Mouse (Mus musculus): Measurements from ENCODE around the gene Myo10.

Myo10 gene

DNA sequence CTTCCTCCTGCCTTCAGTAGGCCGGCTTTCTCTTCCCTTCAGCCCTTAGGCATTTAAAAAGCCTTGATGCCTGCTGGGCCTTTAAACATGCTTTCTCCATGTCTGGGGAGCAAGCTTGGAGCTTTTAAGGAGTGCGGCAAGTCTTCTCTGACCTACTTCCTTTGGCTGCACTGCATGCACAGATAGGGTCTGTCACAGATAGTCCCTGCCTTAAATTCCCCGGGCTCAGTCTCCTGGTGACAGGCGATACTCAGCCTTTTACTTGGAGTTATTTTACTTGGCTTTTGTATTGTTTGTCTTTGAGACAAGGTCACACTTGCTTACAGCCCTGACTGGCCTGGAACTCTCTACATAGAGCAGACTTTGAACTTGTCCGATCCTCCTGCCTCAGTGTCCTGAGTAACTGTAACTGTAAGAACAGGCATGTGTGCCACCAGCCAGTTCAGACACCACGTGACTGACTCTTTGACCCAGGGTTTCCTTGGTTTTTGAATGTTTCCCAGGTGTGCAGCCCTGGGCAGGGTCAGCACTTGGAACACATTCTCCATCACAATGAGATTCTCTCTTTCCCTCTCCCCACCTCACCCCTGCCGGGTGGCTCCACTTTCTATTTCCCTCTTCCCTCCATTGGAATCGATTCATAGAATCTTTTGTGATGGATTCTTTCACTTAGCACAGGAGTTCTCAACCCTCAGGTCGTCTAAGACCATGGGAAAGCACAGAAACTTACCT, 147.4 kb downstream of the Myo10 start:
- no peak for DNase-seq

DNA sequence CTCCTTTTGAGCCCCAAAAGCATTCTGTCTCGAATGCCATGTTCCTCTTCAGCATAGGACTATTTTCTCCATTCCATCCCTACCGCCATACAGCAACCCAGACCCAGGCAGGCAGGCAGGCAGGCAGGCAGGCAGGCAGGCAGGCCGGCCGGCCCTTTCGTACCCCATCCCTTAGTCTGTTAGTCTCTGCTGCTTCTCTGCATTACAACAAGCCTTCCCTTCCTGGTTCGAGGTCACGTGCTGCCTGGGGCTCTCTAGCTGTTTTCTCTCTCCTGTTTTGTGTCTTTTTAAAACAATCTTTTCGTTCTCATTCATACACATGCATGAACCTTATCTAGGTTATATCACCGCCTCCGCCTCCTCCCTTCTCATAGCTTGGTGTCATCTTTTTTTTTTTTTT, 149.5 kb downstream of the Myo10 start:
- DNase-seq: no peak

DNA sequence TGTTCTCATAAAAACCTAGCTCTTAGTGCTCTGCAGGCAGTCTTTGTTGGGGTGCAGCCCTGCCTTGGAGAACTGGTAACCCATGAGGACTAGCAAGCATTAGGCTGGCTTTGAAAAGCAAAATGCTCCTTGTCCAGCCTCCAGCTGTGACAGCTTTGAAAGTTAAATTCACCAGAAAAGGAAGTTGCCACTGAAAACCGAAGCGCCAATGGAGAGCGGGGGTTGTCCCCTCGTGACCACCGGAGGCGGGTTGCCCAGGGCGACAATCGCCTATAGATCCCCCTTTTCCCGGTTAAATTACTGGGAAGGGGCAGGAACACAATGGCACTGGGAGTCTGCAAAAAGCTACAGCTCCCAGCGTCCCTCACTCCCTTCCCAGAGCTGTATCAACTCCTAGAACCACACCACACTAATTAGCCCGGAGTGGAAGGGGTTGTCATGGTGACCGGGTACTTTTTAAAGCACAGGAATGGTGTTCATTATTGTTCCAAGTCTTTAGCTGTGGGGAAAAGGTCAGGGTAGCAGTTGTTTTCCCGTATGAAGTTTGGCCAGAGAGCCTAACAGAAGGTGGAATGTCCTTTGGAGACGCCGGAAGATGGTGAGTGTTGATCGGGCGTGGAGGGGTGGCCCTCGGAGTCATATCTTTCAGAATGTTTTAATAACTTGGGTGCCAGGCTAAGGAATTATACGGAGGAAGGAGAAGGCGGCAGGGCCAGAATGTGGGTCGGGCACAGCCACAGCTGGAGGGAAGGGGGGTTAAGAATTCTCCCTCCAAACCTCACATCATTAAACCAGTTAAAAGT, 151.6 kb downstream of the Myo10 start:
- peak; percentile 80 for DNase-seq

DNA sequence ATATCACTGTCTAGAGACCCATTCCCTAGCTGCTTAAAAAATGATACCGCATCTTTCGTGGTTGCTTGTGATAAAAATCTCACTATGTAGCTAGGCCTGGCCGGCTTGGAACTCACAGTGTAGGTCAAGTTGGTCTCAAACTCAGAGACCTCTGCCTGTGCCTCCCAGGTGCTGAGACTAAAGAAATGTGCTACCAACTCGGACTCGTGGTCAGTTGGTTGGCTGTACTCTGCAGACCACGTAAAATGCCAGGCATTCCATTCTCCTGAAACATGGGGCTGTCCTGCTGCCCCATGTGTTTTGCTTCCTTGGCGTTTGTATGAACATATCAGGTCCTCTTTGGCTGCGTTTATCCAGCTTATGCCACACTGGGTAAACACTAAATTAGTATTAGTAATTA, 156.6 kb downstream of the Myo10 start:
- DNase-seq: no peak

DNA sequence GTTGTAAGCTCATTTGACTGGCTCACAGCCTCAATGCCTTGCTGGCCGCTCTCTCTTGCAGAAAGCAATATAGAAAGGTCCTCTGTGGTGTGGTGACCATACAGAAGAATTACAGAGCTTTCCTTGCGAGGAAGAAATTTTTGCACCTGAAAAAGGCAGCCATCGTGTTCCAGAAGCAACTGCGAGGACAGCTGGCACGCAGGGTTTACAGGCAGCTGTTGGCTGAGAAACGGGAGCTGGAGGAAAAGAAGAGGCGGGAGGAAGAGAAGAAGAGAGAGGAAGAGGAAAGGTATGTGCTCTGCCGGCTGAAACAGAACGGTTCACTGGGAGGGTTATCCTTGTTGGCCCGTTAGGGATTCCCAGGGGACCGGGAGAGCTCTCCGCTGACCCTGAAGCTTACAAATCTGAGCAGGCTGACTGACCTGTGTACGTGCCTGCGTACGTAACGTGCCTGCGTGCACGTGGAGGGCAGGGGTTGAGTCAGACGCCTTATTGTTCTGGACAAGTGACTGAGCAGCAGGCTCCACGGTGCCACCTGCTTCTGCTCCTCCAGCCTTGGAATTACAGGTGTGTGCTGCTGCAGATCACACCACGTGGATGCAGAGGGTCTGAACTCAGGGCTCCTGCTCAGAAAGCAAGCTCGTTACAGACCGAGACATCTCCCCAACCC, 157.3 kb downstream of the Myo10 start:
- DNase-seq: no peak

DNA sequence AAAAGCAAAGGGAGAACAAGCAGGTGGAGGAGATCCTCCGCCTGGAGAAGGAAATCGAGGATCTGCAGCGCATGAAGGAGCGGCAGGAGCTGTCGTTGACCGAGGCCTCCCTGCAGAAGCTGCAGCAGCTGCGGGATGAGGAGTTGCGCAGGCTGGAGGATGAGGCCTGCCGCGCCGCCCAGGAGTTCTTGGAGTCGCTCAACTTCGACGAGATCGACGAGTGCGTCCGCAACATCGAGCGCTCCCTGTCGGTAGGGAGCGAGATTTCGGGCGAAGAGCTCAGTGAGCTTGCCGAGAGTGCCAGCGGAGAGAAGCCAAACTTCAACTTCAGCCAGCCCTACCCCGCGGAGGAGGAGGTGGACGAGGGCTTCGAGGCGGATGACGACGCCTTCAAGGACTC, 158.7 kb downstream of the Myo10 start:
- DNase-seq: no peak

DNA sequence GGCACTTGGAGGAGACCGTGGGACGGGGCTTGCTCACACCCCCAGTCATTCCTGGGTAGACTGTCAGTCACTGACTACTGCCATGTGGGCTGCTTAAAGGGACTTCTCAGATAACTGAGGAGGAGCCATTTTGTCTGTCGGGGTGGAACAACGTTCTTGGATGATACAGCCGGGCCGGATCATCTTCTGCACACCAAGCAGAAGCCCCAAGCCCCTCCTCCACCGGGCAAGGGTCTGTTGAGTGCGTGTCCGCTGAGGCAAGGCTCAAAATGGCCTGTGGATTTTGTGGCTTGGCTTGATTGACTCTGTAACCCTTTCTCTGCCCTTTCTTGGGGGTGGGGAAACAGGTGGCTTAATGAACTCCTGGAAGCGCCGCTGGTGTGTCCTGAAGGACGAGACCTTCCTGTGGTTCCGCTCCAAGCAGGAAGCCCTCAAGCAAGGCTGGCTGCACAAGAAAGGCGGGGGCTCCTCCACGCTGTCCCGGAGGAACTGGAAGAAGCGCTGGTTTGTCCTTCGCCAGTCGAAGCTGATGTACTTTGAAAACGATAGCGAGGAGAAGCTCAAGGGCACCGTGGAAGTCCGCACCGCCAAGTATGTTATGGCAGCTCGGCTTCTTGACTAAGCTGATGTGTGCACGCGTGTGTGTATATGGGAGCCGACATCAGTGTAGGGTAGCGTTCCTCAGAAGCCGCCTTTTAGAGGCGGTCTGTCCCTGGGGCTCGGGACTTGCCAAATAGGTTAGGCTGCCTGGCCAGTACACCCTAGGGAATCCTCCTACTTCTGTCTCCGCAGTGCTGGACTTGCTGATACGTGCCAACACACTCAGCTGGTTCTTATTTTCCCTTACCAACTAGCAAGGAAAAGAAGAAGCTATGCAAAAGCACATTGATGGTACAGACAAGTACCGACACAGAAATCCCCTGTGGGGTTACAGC, 163.4 kb downstream of the Myo10 start:
- DNase-seq: no peak

DNA sequence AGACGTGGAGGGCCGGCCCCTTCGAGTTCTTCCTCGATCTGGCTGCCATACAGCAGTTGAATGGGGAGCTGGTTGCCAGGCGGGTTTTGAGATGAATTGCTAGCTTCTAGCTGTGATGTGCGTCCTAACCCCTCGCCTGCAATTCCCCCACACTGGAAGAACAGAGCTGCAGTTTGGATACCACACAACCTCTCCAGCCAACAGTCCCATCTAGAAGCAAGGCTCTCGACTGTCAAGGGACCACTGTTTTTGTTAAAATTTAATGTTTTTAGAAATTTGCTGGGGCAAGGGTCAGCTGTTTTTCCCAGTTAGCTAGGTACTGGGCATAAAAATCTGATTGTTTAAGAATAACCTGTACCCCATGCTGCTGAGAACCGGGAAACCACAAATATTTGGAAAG, 165.1 kb downstream of the Myo10 start:
- no peak for DNase-seq

DNA sequence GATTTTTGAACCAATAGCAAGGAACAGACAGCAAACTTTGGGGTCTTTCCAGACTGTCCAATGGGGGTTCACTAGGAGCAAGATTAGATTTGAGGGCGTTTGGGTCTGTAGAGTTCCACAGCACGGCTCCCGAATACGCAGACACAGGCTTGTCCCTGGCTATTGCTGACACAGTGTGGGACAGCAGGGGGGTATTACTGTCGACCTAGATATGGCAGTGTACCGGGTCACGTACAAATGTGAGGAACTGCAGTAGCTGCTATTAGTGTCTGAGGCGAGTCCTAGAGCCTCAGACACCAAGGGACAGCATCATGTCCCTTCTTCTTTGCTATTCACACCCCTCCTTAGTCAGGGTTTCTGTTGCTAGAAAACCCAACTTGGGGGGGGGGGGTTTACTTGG, 165.6 kb downstream of the Myo10 start:
- DNase-seq: no peak

DNA sequence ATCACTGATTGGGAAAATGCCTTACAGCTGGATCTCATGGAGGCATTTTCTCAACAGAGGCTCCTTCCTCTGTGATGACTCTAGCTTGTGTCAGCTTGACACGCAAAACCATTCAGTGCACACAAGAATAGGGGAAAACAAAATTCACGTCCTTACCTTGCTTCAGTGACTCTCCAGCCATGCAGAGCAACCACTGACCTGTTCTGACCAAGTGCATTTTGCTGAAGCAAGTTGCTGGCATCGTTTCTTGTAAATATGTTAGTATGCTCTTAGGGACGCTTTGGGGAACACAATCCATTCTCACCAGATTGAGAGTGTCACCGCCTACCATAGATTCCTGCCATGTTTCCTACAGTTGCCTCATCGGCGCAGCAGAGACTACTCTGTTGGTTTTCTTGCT, 166.2 kb downstream of the Myo10 start:
- DNase-seq: peak; percentile 63

DNA sequence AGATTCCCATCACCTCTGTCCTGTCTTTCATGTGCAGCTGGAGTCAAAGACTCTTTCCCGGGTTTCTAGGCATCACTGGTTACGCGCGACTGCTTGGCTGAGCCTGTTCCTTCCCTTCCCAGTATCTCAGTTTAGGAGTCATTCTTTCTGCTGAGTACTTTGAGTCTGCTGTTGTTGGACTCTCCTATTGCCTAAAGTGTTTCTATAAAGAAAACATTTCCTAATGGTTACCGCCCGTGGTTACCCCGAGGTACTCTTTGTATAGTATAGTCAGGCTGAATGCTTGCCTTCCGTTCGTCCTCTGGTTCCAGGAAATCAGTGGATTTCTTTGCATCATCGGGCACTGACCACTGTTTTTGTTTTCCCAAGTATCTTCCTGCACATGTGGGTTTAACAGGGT, 166.9 kb downstream of the Myo10 start:
- DNase-seq: no peak

DNA sequence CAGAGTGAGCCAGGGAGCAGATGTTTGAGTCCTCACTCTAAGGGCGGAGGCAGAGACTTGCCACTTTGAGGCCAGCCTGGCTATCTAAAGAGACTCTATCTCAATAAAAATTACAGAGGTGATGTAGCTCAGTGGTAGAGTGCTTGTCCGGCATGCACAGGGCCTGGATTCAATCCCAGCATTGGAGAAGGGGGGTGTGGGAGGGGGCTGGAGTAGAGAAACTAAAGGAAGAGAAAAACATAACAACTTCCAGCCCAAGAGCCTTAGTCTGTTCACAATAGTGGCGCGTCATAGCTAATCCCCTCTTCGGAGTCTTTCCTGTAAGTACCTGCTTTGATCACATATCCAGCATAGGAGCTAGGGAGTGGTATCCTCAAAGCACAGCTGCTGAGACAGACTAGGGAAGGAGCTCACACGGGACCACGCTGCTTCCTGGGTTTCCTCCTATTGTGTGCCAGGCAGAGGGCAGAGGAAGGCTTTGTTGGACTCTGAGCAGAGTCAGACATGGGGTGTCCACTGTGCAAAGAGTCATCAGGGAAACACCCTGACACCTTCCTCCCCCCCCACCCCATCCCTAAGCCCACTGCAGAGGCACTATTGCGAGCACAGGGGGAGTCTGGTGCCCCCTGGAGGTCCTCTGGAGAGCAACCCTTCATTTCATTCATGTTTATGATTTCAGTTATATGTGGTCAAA, 169.5 kb downstream of the Myo10 start:
- DNase-seq: no peak

DNA sequence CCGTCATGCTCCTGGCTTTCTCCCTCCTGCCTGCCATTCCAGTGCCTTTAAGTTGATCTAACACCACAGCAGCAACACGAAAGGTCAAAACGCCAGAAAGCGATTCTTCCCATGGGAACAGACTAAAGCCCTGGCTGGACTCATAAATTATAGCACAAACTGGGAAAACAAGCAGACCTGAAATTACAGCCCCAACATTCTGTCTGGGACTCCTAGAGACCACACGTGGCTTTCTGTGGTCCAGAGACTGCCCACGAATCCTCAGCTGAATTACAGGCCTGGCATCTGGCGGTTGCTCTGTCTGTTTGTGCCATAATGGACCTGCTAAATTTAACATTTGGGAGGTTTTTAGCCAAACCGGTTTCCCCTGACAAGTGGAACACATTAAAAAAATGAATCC, 171.8 kb downstream of the Myo10 start:
- no peak for DNase-seq

DNA sequence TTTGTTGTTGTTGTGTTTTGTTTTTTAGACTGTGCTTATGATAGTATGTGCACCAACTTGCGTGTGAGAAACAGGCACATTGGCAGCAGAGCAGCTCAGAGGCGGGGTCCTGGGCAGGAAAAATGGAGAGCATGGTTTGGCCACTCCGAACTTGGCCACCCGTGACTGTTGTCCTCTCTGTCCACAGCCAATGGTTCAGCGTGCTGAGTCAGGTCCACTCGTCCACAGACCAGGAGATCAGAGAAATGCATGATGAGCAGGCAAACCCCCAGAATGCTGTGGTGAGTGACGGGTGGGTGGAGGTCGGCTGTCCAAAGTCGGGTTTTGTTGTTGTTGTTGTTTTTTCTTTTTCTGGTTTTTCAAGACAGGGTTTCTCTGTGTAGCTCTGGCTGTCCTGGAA, 173.2 kb downstream of the Myo10 start:
- peak; percentile 49 for DNase-seq

DNA sequence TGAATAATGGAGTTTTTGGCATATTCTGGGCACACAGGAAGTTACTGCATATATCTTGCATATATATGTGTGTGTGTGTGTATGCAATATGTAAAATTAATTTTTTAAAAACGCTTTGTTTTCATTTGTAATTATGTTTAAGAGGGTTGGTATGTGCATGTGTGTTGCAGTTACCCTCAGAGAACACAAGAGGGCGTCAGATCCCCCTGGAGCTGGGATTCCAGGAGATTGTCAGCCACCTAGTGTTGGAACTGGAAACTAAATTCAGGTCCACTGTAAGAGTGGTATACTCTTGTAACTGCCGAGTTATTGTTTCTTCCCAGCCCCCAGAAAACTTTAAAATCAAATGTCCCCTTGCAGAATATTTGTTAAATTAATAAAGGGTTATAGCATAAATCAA, 174.0 kb downstream of the Myo10 start:
- DNase-seq: peak; percentile 70

DNA sequence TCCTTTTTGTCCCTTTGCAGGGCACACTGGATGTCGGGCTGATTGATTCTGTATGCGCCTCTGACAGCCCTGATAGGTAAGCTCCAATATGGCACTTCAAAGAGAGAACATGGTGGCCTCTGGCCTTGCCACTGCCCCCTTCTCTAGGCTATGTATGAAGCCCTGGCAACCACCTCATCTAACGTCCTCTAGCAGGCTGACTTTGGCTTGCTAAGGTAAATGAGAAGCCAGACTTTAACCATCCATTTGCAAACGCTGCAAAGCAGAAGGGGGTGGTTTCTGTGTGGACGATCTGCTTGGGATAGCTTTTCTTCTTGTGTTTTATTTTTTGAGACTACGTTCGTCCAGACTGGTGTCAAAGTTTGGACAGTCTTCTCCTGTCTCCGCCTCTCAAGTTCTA, 174.9 kb downstream of the Myo10 start:
- peak; percentile 72 for DNase-seq

DNA sequence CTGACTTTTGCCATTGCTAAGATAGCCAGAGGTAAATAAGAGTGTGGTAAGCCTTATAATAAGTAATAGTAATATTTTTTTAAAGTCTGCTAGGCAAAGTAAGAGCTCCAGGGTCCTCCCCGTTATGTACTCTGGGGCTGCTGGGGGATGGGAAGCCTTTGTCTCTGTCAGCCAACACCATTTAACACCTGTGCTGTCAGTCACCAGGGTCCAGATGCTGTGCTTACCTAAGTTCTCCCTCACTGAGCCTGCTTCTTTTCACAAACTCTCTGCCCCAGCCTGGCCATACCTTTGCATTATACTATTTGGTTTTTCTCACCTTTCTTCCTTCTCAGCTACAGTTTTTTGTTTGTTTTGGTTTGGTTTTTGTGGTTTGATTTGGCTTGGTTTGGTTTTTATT, 175.6 kb downstream of the Myo10 start:
- DNase-seq: no peak

DNA sequence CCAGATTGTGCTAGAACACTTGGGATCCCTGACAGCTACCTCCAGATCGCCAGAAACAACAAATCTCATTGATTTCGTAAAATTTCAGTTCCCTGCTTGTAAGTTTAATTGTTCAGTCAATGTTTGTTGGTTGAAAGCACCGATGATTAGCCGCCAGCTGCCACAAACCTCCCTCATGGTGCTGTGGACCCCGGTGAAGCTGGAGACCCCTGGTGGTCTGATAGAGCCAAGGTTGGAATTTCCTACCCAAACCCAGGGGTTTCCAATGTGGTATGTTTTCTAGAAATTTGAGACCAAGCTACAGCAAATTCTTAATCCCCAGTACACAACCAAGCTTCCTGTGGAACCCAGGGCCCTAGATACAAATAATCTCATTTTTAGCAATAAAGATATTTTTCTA, 179.4 kb downstream of the Myo10 start:
- DNase-seq: no peak

DNA sequence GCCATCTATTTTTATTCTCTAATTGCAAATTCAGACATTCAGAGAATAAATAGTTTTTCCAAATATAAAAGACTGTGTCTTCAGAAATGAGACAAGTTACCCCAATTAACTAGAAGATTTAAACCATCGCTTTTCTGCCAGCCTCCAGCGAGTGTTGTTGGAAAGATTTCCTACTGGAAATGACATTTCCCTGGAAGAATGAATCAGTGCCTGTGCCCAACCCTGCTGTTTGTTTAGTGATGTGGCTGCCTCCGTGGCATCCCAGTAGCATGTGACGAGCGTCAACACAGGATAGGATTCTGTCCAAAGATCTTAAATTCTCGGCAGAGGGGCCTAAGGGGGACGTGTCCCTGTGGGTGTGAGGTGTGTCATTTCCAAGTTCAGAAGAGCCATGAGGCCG, 179.9 kb downstream of the Myo10 start:
- DNase-seq: no peak

DNA sequence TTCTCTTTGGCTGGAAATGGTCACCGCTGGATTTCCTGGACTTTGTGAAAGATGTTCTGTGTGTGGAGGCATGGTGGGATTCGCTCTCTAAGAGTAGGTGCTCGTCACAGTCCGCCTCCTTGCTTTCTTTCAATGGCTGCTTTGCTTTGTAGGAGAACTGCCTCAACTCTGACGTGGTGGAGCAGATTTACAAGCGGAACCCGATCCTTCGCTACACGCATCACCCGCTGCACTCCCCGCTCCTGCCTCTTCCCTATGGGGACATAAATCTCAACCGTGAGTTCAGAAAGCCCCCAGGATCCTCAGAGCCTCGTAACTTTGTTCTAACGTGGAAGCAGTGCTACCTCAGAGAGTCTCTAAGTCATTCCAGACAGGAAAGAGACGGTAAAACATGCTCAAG, 180.8 kb downstream of the Myo10 start:
- no peak for DNase-seq

DNA sequence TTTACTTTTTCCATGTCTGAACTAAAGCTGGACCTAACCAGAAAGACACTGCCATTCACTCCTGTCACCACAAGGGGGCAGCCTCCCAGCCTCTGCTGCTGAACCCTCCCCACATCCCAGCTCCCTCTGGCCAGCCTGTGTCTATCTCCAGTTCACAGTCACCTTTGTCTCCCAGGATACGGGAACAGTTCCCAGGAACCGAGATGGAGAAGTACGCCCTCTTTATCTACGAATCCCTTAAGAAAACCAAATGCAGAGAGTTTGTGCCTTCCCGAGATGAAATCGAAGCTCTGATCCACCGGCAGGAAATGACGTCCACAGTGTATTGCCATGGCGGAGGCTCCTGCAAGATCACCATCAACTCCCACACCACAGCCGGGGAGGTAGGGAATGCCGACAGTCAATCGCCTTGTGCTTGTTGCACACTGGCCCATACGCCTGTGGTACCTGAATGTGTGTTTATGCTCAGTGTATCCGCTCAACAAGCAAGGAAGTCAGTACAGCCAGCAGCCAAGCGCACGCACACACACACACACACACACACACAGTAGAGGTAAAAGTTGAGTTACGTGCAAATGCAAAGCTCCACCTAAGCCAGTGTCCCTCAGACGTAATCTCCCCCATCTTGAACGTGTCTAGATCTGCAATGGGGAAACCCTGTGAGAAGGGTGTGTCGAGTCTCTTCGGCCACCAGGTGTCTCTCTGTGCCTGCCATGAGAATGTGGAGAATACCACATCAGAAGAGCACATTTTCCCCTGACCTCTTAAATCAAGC, 183.2 kb downstream of the Myo10 start:
- DNase-seq: peak; percentile 78
